Mouse (Mus musculus) brown adipose tissue, adult 24 weeks (tissue): ENCODE results near the gene Trip6. TPM values are rescaled to one million over a fixed set of nuclear protein-coding genes. Genes with fewer than 3 reads are reported as not detected.
"Not testable (repeated sequence)": the region's sequence is repeated elsewhere in the genome, so short reads cannot be mapped to it uniquely, and the experiment has no call there.

Source experiments
- H3K27ac ChIP-seq: fragments of 200-500 bp; replicated peaks from 2 replicates; pipeline ENCODE4 v1.5.1; 2012; ENCODE audit warnings: low read depth, mild to moderate bottlenecking, low read length
- H3K4me1 ChIP-seq: fragments of 200-500 bp; 2 replicates; pipeline ENCODE4 v1.6.1; 2012; ENCODE audit warnings: low read length, mixed read lengths; ENCODE audit not compliant: control insufficient read depth, insufficient read depth, insufficient read length
- H3K4me3 ChIP-seq: fragments of 200-500 bp; 2 replicates; pipeline ENCODE4 v1.5.1; 2012; ENCODE audit warnings: low read depth, mild to moderate bottlenecking, low read length, moderate library complexity; ENCODE audit not compliant: insufficient read depth
- polyA plus RNA-seq: library from polyadenylated mRNA; stranded (reverse); fragments of >200 nt; gene quantifications from 2 replicates; pipeline ENCODE4 v1.2.4, GENCODE M21; 2012; ENCODE audit not compliant: missing spikeins, insufficient read depth, insufficient read length

Gene Trip6
- polyA plus RNA-seq, 1 experiment = 13.1 TPM

DNA sequence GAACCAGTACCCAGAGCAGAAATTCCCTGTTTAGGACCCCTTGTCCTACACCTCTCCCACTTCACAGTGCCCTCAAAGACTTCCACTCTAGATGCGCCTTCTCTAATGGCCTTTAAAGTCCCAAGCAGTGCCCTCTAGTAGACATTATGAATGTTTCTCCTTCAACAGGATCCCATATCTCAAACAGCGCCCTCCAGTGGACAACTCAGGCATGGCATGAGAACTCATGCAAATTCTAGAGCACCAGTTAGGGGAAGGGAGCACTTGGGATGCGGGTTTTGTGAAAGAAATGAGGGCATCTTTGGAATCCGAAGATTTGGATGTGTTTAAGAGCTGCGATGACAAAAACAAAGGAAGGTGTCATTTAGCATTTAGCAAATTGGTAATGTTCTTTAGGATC is 29.2 kb downstream of the Trip6 start:
- Histone ChIP-seq H3K4me1 (no peaks in the 10 kb centered on the region), H3K4me3 (no peak overlapping the region), H3K27ac (no peak overlapping the region)

GRCm38 (mm10) chr5:137284411-137284810 is 29.8 kb downstream of the Trip6 start:
- H3K27ac ChIP-seq, H3K4me3 ChIP-seq, H3K4me1 ChIP-seq: not testable (repeated sequence)

GRCm38 (mm10) chr5:137277360-137278342 is 36.6 kb downstream of the Trip6 start:
- Histone ChIP-seq H3K4me3 (no peak overlapping the region), H3K4me1 (no peaks in the 10 kb centered on the region), H3K27ac (no peak overlapping the region)

DNA sequence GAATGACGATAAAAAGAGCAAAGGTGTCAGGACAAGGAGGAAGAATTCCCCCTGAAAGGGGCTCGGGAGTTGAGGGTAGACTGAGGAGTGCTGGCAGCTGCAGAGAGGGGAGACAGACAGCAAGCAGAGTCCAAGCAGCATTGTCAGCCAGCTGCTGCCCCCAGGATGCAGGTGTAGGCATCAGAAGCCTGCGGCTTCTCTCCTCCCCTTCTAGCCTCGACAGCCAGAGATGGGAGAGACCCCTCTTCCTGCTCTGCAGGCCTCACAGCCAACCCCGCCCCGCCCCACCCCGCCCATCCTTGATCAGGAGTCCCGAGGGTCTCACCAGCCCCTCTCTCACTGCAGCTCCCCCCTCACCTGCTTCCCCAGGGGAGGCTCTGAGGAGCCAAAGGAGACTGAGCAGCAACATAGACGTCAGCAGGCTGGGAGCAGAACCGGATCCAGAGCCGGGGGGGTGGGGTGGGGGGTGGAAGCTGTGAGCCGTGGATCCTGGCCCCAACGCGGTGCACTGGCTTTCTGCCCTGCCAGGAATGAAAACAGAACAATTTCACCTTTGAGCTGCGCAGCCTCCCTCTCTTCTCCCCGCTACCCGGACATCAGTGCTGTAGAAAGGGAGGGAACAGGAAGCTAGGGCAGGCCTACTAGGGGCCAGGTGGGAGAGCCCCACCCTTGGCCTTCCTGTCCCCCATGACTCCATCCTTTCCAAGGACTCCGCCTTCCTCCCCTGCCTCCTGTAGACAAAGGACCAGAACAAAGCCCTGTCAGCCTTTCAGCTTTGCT is 45.9 kb downstream of the Trip6 start:
- H3K4me1 ChIP-seq = no peaks in the 10 kb centered on the region
- peak overlapping the region; percentile 92 for H3K27ac ChIP-seq
- peak overlapping the region; percentile 55 for H3K4me3 ChIP-seq

DNA sequence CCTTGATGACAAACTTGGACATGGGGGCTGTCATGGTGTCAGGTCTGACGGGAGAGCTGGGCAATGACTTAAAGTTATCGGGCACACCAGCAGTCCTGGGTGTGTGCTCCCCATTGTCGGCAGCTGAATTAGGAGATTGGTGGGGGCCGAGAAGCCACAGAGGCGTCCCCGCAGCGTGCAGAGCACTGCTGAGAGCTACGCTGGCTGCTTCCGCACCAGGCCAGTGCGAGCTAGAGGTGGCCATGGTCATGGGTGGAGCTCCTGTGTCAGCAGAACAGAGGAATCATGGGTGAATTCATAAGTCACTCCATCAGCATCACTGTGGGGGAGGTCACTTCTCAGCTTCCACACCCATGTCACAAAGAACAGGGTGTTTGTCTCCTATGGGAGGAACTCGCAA is 49.4 kb downstream of the Trip6 start:
- Histone ChIP-seq H3K4me1 (no peaks in the 10 kb centered on the region), H3K27ac (no peak overlapping the region), H3K4me3 (no peak overlapping the region)

DNA sequence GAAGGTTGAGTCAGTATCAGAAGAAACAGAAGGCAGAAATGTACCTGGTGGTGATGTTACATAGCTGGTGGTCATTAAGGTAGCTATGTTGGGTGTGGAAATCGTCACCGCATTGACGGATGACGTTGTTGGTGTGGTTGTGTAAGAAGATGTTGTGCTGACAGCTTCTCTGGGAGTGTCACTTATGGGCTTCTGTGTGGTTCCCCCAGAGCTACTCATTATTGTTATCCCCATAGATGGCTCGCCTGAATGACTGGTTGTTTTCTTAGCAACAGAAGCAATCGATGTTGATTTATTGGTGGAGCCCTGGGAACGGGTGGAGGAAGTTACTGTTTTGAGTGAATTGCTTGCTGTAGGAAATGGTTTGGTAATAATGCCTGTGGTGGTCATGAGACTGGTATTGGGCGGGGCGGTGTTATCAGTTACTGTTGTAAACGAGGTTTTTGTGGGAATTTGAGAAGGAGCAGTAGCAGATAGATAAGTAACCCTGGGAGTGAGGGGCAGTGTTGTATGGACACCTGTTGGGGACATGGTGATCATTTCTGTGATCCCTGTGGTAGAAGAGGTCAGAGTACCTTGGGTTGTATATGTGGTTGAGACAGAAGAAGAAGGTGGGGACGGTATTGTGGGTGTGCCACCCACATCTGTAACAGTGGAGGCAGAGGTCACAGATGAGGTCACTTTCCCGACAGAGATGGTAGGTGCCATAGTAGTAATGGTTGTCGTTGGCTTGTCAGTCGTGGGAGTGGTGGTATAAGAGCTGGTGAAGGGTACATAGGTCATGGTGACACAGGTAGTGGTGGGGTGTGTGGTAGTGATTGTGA is 50.1 kb downstream of the Trip6 start:
- Histone ChIP-seq H3K4me3 (no peak overlapping the region), H3K27ac (no peak overlapping the region), H3K4me1 (no peaks in the 10 kb centered on the region)

Other genes starting within 250 kb of the Trip6 start
- 4.1 and 9.6 TPM in 2 replicates for gene Serpine1, start 242.1 kb downstream of the Trip6 start, polyA plus RNA-seq
- 9.8 and 11.1 TPM in 2 replicates for gene Trim56, start 198.2 kb downstream of the Trip6 start, polyA plus RNA-seq
- gene Muc3, start 165.1 kb downstream of the Trip6 start, polyA plus RNA-seq = not detected in 2 replicates
- gene Muc3a, start 102.0 kb downstream of the Trip6 start, polyA plus RNA-seq = not detected in 2 replicates
- gene Ache, start 26.9 kb downstream of the Trip6 start, polyA plus RNA-seq = 0.75 TPM in 1 of 2 replicates, not detected in the other
- gene Ufsp1, start 19.8 kb downstream of the Trip6 start, polyA plus RNA-seq = 7.4 and 11.4 TPM in 2 replicates
- 31.0 and 45.4 TPM in 2 replicates for gene Srrt, start 6.7 kb downstream of the Trip6 start, polyA plus RNA-seq
- gene Slc12a9, start 19.2 kb upstream of the Trip6 start, polyA plus RNA-seq = 2.5 and 5.2 TPM in 2 replicates
- 10.3 and 10.4 TPM in 2 replicates for gene Ephb4, start 35.7 kb upstream of the Trip6 start, polyA plus RNA-seq
- not detected in 2 replicates for gene Zan, start 162.7 kb upstream of the Trip6 start, polyA plus RNA-seq
- gene Pop7, start 188.1 kb upstream of the Trip6 start, polyA plus RNA-seq = 19.7 and 20.9 TPM in 2 replicates
- gene Gigyf1, start 204.1 kb upstream of the Trip6 start, polyA plus RNA-seq = 8.6 and 11.2 TPM in 2 replicates
- not detected in 2 replicates for gene Epo, start 218.8 kb upstream of the Trip6 start, polyA plus RNA-seq
- gene Gnb2, start 219.1 kb upstream of the Trip6 start, polyA plus RNA-seq = 285 and 328 TPM in 2 replicates
- not detected in 2 replicates for gene Actl6b, start 239.1 kb upstream of the Trip6 start, polyA plus RNA-seq